Mouse (Mus musculus) brain, embryonic 18.5 days (tissue): ENCODE measurements around the gene Clpp.

Experiments
- DNase-seq: peaks from one replicate; pipeline ENCODE4 v3.0.0-alpha.2; 2012; ENCODE audit warnings: low read depth, low spot score

Clpp gene

GRCm38 (mm10) chr17:57030931-57031660 lies 41.0 kb downstream of the Clpp start, which contains the start of gene Khsrp:
TSS of gene Khsrp (minus strand) at chr17:57031522.
- no peak for DNase-seq

- DNase-seq = peak; percentile 100
Observed at GRCm38 (mm10) chr17:57031661-57032420, 41.7 kb downstream of the Clpp start.

- no peak for DNase-seq
Observed at GRCm38 (mm10) chr17:57032854-57033253, 42.7 kb downstream of the Clpp start.

GRCm38 (mm10) chr17:57038978-57039377 lies 48.9 kb downstream of the Clpp start:
- DNase-seq = no peak

- DNase-seq = no peak
Observed at GRCm38 (mm10) chr17:57041554-57041953, 51.4 kb downstream of the Clpp start, which contains the start of gene Slc25a41. TSS of gene Slc25a41 (minus strand) at chr17:57041654.
